In genomic region chr2:157367991-157368390, GRCm38 (mm10) we compare ENCODE assay signal across 9 mouse cellular contexts. TPM values are rescaled to one million over a fixed set of nuclear protein-coding genes. Genes with fewer than 3 reads are reported as not detected.
DNase-seq lines count a peak whose midpoint lies in the region; ATAC-seq and TF ChIP-seq lines count a peak whose summit lies in the region.
"Had no signal": no experiment of that assay in that cellular context is flagged by ENCODE, and none has a peak within 500 bp of the region (broad histone marks: within the 10 kb centered on the region; RNA-seq: fewer than 3 reads in every experiment).

No protein-coding gene starts in this region.

- peak overlapping the region; percentile 91 for H3K4me3 ChIP-seq in heart, embryonic 12.5 days
- peak overlapping the region; percentile 100 for H3K4me3 ChIP-seq in ES-Bruce4 (ENCODE audit: low read depth, low read length)
- H3K4me3 ChIP-seq in forebrain, embryonic 15.5 days = peak overlapping the region; percentile 94
- peak overlapping the region; percentile 75 for H3K4me3 ChIP-seq in liver, embryonic 15.5 days (replicated peaks)

- peak; percentile 40 for ATAC-seq in heart, embryonic 12.5 days (ENCODE audit: insufficient number of reproducible peaks, low FRiP score)
- peak; percentile 27 for ATAC-seq in forebrain, embryonic 15.5 days (replicated peaks)
- peak; percentile 54 for ATAC-seq in liver, embryonic 15.5 days (ENCODE audit: insufficient read depth)

- no peaks in the 10 kb centered on the region for H3K9me3 ChIP-seq in heart, embryonic 12.5 days (replicated peaks)
- no peaks in the 10 kb centered on the region for H3K9me3 ChIP-seq in ES-Bruce4 (replicated peaks; ENCODE audit: control insufficient read depth, insufficient read depth, low read length, poor library complexity, severe bottlenecking)
- H3K9me3 ChIP-seq in forebrain, embryonic 15.5 days = no peaks in the 10 kb centered on the region
- no peaks in the 10 kb centered on the region for H3K9me3 ChIP-seq in liver, embryonic 15.5 days (replicated peaks)

- H3K27ac ChIP-seq in heart, embryonic 12.5 days (ENCODE audit: poor library complexity, severe bottlenecking) = peak overlapping the region; percentile 85
- H3K27ac ChIP-seq in ES-Bruce4 (ENCODE audit: insufficient read depth, low read length) = peak overlapping the region; percentile 85
- H3K27ac ChIP-seq in forebrain, embryonic 15.5 days (replicated peaks) = peak overlapping the region; percentile 89
- H3K27ac ChIP-seq in liver, embryonic 15.5 days (replicated peaks) = peak overlapping the region; percentile 96

- peak overlapping the region; percentile 92 for H3K4me2 ChIP-seq in heart, embryonic 12.5 days
- peak overlapping the region; percentile 86 for H3K4me2 ChIP-seq in forebrain, embryonic 15.5 days (replicated peaks)
- peak overlapping the region; percentile 79 for H3K4me2 ChIP-seq in liver, embryonic 15.5 days

- intact Hi-C loops in heart, postnatal 36 days (cut with DNase I) = loop anchor here (10.0 kb wide), 1 partner anchor 367 kb away; the partner anchor contains the start of gene Ctnnbl1
- intact Hi-C loops in left cerebral cortex, postnatal 4 days (cut with DNase I) = no loop called here

- peaks cover 26% of the 10 kb centered on the region for H3K4me1 ChIP-seq in heart, embryonic 12.5 days (replicated peaks)
- peaks cover 1% of the 10 kb centered on the region for H3K4me1 ChIP-seq in ES-Bruce4 (ENCODE audit: control insufficient read depth, insufficient read depth, low read length)
- H3K4me1 ChIP-seq in forebrain, embryonic 15.5 days = peaks cover 22% of the 10 kb centered on the region
- H3K4me1 ChIP-seq in liver, embryonic 15.5 days (replicated peaks) = peaks cover 15% of the 10 kb centered on the region

- WGBS in heart, embryonic 12.5 days = 4% methylated on average over 13 of the region's 13 CpGs
- 6% methylated on average over 13 of the region's 13 CpGs for WGBS in forebrain, embryonic 15.5 days
- whole genome bisulfite sequencing in liver, embryonic 15.5 days (ENCODE audit: insufficient replicate concordance) = under 1% methylated on average over 13 of the region's 13 CpGs

- TF ChIP-seq EP300 in ES-Bruce4 (IDR thresholded peaks at IDR 0.05; ENCODE audit: insufficient read depth, low read depth, low read length) = no peak

- peak overlapping the region; percentile 99 for H3K9ac ChIP-seq in heart, embryonic 12.5 days
- H3K9ac ChIP-seq in ES-Bruce4 (ENCODE audit: low read depth, poor library complexity, severe bottlenecking) = peak overlapping the region; percentile 96
- peak overlapping the region; percentile 97 for H3K9ac ChIP-seq in forebrain, embryonic 15.5 days (replicated peaks)
- H3K9ac ChIP-seq in liver, embryonic 15.5 days = peak overlapping the region; percentile 82

- peaks cover 6% of the 10 kb centered on the region; the same call in 1 of the 2 replicates for H3K36me3 ChIP-seq in heart, embryonic 12.5 days
- H3K36me3 ChIP-seq in ES-Bruce4 (ENCODE audit: control insufficient read depth, insufficient read depth, low read length, poor library complexity, severe bottlenecking) = peaks cover 4% of the 10 kb centered on the region; the same call in 1 of the 2 replicates
- H3K36me3 ChIP-seq in forebrain, embryonic 15.5 days = no peaks in the 10 kb centered on the region
- H3K36me3 ChIP-seq in liver, embryonic 15.5 days (replicated peaks) = no peaks in the 10 kb centered on the region

- H3K27me3 ChIP-seq in heart, embryonic 12.5 days (replicated peaks) = no peaks in the 10 kb centered on the region
- no peaks in the 10 kb centered on the region for H3K27me3 ChIP-seq in ES-Bruce4 (ENCODE audit: control insufficient read depth, insufficient read depth, low read length, poor library complexity, severe bottlenecking)
- H3K27me3 ChIP-seq in forebrain, embryonic 15.5 days = no peaks in the 10 kb centered on the region
- H3K27me3 ChIP-seq in liver, embryonic 15.5 days = no peaks in the 10 kb centered on the region
- H3K27me3 ChIP-seq: Patski had no signal

- no peak for TF ChIP-seq POLR2A in ES-Bruce4 (IDR thresholded peaks at IDR 0.05; ENCODE audit: insufficient read depth, low read length)

- no peak for DNase-seq in heart, postnatal 36 days
- no peak for DNase-seq in left cerebral cortex, postnatal 4 days
- no peak for DNase-seq in spleen, adult 18-20 months
- DNase-seq in urinary bladder, postnatal 25 days (ENCODE audit: low spot score) = no peak

- no peak for TF ChIP-seq CTCF in ES-Bruce4 (IDR thresholded peaks at IDR 0.05; ENCODE audit: low read depth, low read length)

RNA-seq across cellular contexts. Expression of gene Manbal, which starts 0.6 kb away (rescaled TPM):
- 53.5 and 56.4 TPM in 2 replicates for polyA plus RNA-seq in heart, embryonic 12.5 days (2016; fragmentation: Nextera tagmentation; extraction: Ambion mirVana)
- total RNA-seq in heart, postnatal 36 days (2021) = 10 to 100 TPM; 21.5 to 23.1 TPM
- polyA plus RNA-seq in ES-Bruce4 (2011; ENCODE audit: insufficient read depth, insufficient read length, low read depth, missing spikeins) = 37.8 and 38.1 TPM in 2 replicates
- polyA plus RNA-seq in forebrain, embryonic 15.5 days (2015; fragmentation: Nextera tagmentation; extraction: Ambion mirVana) = 105 TPM in 2 replicates
- 21.8 and 22.3 TPM in 2 replicates for polyA plus RNA-seq in liver, embryonic 15.5 days (2015; fragmentation: Nextera tagmentation; extraction: Ambion mirVana)
- 10 to 100 TPM; 66.1 to 70.3 TPM for total RNA-seq in left cerebral cortex, postnatal 4 days (2021)

RNA-seq across cellular contexts. Expression of gene Ghrh, which starts 20.7 kb away (rescaled TPM):
- not detected in 2 replicates for polyA plus RNA-seq in heart, embryonic 12.5 days (2016; fragmentation: Nextera tagmentation; extraction: Ambion mirVana)
- not detected for total RNA-seq in heart, postnatal 36 days (2021)
- polyA plus RNA-seq in ES-Bruce4 (2011; ENCODE audit: insufficient read depth, insufficient read length, low read depth, missing spikeins) = not detected in 2 replicates
- 1.5 and 2.0 TPM in 2 replicates for polyA plus RNA-seq in forebrain, embryonic 15.5 days (2015; fragmentation: Nextera tagmentation; extraction: Ambion mirVana)
- 0.25 TPM in 1 of 2 replicates, not detected in the other for polyA plus RNA-seq in liver, embryonic 15.5 days (2015; fragmentation: Nextera tagmentation; extraction: Ambion mirVana)
- not detected for total RNA-seq in left cerebral cortex, postnatal 4 days (2021)
- polyA plus RNA-seq: Patski had no signal

RNA-seq across cellular contexts. Expression of gene Src, which starts 50.3 kb away (rescaled TPM):
- 10.9 and 13.4 TPM in 2 replicates for polyA plus RNA-seq in heart, embryonic 12.5 days (2016; fragmentation: Nextera tagmentation; extraction: Ambion mirVana)
- total RNA-seq in heart, postnatal 36 days (2021) = 1 to 10 TPM; 3.4 to 4.9 TPM
- polyA plus RNA-seq in ES-Bruce4 (2011; ENCODE audit: insufficient read depth, insufficient read length, low read depth, missing spikeins) = 53.4 and 54.7 TPM in 2 replicates
- 35.6 and 37.9 TPM in 2 replicates for polyA plus RNA-seq in forebrain, embryonic 15.5 days (2015; fragmentation: Nextera tagmentation; extraction: Ambion mirVana)
- polyA plus RNA-seq in liver, embryonic 15.5 days (2015; fragmentation: Nextera tagmentation; extraction: Ambion mirVana) = 1.8 and 2.2 TPM in 2 replicates
- 10 to 100 TPM; 92.0 to 94.5 TPM for total RNA-seq in left cerebral cortex, postnatal 4 days (2021)
